Mouse (Mus musculus) cerebellum, adult 11-12 months (tissue): ENCODE results near the gene Igsf23.
"Not testable (repeated sequence)": the region's sequence is repeated elsewhere in the genome, so short reads cannot be mapped to it uniquely, and the experiment has no call there.

ENCODE experiments used
- DNase-seq: peaks from one replicate; pipeline ENCODE4 v3.0.0; 2022

The Igsf23 gene

DNA sequence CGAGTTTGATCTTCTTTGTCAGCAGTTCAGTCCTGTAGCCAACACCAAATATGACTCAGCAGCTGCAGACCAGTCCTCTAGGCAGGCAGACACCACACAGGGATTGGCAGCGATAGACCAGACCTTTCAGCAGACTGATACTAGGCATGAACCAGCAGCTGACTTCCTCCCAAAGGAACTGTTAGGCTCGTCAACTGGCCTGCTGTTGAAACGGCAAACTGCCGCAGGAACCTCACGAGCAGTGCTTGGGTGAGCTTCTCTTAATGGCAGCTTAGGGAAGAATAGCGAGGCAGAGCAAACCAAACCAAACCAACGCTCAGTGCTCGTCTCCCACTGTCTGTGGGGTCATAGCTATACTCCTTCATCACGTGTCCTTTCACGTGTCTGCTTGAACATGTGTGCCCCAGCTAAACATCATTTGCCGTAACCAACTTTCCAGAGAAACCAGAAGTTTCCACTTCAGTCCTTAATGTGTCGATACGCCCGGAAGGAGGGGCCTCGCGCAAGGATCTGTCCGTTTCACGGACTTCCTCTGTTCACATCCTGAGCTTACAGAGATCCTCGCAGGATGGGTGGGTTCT is 15.3 kb downstream of the Igsf23 start:
- no peak for DNase-seq

- DNase-seq = peak; percentile 62
Measured at GRCm38 (mm10) chr7:19932877-19933809, 17.4 kb downstream of the Igsf23 start.

DNA sequence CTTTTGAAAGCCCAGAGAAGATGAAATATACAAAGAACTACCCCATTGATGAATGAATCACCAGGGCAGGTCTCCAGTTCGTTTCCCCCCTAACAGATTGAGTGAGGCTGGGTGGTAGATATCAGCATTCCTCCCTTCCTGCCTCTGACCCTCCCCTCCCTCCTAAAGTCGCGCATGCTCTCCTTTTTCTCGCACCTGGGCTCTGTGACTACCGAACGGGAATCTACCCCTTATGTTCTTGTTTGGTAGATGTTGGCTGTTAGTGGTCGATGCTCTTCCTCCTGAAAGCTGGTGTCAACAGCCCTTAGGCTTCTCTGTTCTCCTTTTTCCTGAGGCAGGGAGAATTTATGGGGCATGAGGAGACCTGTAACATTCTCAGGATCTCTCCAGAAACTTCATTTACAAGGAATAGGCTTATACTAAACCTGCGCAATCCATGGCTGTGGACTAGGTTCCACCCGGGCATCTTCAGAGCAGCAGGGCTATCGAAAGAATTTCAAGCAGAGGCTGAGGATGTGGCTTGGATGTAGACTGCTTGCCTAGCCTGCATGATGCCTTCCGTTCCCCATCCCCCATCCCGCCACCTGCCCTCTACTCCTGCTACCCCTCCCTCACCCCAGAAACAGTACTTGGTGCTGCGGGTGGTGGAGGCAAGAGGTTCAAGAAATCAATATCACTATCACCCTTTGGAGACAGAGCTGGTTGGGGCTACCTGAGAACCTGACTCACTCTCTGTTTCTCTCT is 18.3 kb downstream of the Igsf23 start:
- peak; percentile 20 for DNase-seq

DNA sequence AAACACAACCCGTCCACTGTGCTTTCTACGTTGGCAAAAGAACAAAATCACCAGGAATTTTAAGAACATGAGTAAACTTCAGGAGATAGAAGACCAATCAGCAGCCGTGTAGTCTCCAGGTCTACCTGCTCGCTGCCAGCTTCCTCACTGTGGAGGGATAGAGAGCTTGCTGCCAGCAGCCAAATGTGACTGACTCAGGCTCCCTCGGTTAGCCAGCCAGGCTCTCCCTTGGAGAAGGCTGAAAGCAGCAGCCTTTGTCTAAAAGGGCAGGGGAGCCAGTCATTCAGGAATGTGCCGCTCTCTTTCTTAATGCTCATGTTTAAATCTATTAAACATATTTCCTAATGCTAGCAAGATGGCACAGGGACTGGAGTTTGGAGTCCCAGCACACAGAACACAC is 20.1 kb downstream of the Igsf23 start:
- DNase-seq = not testable (repeated sequence)

GRCm38 (mm10) chr7:19928486-19928885 is 22.1 kb downstream of the Igsf23 start:
- DNase-seq = no peak

DNA sequence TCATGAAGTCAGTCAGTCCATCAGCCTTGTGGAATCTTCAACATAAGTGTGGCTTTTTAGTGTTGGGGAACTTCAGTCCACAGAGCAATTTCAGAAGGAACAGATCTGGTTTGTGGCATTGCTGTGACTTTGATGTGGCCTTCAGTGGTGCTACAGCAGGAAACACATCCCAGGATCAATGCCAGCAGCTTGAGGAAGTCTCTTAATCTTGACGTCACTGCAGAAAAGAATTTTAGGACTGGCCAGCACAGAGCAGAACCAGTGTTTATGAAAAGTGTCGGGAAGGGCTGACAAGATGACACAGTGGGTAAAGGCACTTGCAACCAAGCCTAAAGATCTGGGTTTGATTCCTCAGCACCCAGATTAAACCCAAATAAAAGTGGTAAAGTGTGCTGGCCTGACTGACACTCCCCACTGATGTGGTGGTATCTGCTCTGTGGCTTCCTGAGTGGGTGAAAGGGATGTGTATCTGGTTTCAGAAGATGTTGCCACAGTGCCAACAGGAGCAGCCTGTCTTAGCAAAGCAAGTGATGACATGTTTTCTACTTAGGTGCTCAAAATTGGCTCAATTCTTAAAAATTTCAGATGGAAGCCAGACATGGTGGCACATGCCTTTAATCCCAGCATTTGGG is 23.6 kb downstream of the Igsf23 start:
- no peak for DNase-seq

GRCm38 (mm10) chr7:19925376-19925775 is 25.2 kb downstream of the Igsf23 start:
- DNase-seq = no peak

- no peak for DNase-seq
Measured at GRCm38 (mm10) chr7:19923797-19924196, 26.8 kb downstream of the Igsf23 start.

DNA sequence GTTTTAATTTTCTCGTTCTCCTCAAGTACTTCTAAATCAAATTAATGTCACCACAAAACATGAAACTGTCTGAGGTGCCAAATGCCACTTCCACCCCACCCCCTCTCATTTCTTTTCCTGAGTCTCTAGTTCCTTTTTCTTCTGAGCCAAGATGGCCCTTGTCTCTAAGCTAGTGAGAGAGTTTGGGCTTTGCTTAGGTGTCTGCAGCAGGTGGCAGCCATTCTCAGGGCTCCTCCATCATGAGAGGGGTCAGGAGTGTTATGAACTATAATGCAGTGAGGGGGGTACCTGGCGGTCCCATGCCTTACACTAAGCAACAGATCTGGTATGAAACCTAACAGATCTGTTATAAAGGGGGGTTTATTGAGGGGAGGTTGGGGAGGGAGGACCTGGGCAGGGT is 27.2 kb downstream of the Igsf23 start:
- DNase-seq = no peak

GRCm38 (mm10) chr7:19920506-19921261 is 29.9 kb downstream of the Igsf23 start, which contains the start of gene Pvr:
Pvr (minus strand) TSS chr7:19921160.
- peak; percentile 66 for DNase-seq

DNA sequence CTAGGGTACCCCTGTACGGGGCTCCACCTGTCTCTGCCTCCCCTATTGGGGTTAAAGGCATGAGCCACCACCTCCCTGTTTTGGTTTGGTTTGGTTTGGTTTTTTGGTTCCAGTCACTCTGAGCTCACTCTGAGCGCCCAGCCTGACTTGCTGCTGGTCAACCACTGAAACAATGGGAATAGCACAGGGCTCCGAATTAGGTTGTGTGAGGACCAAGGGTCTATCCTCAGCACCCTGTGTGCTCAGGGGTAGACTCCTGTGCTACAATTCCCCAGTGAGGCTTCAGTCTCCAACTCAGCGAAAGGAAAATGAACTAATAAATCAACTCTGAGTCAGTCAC is 30.4 kb downstream of the Igsf23 start:
- no peak for DNase-seq

DNA sequence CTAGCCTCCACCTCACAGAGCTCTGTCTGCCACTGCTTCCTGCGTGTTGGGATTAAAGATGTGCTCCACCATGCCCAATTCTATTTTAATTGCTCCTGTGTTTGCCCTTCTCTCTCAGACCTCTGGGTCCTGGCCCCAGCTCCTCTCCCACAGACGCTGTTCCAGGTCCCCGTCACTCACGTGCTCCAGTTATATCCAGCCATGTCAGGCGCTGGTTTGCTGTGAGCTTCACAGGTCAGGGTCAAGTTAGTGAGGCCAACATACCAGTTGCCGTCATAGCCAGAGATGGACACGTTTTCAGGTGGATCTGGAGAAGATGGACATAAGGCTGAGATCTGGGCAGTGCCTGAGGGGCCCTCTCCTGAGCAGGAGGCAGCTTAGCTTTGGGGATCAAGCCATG is 36.0 kb downstream of the Igsf23 start:
- no peak for DNase-seq

DNA sequence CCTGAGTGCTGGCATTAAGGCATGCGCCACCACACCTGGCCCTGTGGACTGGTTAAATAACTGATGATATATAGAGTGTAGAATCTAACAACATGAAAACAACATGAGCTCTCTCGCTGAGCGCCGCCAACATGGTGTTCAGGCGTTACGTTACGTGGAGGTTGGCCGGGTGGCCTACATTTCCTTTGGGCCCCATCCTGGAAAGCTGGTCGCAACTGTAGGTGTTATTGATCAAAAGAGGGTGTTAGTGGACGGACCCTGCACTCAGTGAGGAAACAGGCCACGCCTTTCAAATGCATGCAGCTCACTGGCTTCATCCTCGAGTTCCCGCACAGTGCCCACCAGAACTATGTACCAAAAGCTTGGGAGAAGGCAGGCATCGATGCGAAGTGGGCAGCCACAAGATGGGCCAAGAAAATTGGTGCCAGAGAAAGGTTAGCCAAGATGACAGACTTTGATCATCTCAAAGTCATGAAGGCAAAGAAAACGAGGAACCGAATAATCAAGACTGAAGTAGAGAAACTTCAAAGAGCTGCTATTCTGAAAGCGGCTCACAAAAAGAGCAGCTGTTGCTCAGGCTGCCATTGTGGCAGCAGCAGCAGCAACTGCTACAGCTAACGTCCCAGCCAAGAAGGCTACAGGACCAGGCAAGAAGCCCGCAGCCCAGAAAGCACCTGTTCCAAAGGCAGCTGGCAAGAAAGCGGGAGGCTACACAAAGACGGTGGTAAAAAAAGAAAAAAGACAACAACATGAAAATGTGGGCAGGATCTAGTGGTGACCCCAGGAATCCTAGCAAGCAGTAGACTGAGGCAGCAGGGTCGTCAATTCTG is 38.6 kb downstream of the Igsf23 start:
- DNase-seq = no peak

DNA sequence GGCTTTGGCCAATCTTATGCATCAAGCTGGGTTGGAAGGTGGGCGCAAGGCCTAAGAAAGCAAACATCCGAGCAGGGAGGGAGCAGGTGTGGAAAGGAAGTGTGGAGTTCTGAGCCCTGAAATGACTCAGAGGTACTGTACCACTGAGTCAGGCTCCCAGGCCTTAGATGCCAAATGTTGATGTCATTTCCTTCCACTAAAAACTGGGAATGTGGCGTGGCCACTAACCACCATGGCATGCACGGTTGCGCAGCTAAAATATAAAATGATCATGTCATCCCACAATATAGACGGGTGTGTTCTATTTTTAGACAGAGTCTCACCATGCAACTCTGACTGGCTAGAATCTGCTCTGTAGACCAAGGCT is 39.3 kb downstream of the Igsf23 start:
- DNase-seq = no peak

- DNase-seq = peak; percentile 52
Measured at GRCm38 (mm10) chr7:19910421-19911291, 39.9 kb downstream of the Igsf23 start.

DNA sequence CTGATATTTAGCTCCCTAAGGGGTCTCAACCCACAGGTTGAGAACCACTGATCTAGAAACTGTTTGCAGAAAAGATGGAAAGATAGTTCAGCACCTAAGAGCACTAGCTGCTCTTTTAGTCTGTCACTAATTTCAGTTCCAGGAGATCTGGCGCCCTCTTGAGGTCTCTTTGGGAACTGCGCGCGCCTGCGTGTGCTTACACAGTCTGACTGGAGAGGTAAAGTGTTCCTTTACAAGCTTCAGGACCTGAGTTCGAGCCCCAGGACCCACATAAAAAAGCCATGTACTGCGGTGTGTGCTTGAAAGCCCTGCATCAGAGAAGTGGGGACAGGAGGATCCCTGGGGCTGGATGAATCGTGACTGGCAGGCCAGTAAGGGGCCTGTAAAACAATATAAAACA is 60.7 kb downstream of the Igsf23 start:
- no peak for DNase-seq

GRCm38 (mm10) chr7:19887849-19888248 is 62.7 kb downstream of the Igsf23 start, which contains the start of gene Ceacam19:
Ceacam19 (minus strand) TSS chr7:19887965.
- no peak for DNase-seq
